Mouse (Mus musculus) layer of hippocampus, adult 9-10 months (tissue): ENCODE data around the gene Chchd1.
A peak's percentile ranks its signal among the peaks of the same experiment; 100 is the strongest.

Experiments
- DNase-seq: peaks from one replicate; pipeline ENCODE4 v3.0.0; 2022; ENCODE audit warnings: low spot score

The Chchd1 gene

DNA sequence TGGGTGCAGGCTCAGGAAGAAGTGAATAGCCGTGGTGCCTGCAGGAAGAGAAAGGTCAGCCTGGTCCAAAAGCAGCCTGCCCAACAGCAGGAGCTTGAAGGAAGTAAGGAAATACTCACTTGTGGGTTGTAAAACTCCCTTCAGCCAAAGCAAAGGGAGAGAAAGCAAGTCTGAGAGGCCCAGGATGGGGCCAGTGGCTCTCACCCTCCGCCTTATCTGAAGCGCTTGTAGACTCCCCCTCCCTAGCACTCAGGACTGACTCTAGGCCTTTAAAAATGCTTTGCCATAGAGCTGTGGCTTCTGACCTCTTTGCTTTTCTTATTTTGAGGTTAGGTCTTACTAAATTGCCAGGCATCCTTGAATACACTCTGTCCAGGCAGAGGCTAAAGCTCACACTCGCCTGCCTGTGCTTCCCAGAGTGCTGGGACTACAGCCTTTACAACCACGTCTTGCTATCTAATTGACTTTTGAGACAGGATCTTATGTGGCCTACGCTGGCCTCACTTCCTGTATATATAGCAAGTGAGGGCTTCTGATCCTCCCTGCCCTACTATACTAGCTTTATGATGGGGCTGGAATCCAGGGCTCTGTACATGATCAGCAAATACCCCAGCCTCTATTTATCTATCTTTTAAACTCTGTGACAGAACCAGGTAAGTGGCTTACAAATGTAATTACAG lies 23.0 kb downstream of the Chchd1 start:
- no peak for DNase-seq

DNA sequence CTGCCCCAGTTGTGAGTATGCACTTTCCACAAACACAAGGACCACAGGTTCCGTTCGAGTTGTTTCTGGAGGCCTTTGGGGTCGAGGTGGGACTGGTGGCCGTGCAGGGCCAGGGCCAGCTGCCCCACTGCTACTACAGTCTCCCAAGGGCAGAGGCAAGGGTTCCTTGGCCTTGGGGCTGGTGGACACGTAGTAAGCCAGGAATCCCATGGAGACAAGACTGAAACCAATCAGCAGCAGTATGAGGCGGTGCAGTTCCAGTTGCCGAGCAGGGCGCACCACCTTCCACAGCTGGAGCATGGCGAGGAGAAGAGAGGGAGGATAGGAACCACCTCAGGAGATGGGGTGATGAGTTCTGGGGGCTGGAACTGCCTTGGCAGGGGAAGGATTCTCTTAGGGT lies 27.1 kb downstream of the Chchd1 start:
- no peak for DNase-seq

DNA sequence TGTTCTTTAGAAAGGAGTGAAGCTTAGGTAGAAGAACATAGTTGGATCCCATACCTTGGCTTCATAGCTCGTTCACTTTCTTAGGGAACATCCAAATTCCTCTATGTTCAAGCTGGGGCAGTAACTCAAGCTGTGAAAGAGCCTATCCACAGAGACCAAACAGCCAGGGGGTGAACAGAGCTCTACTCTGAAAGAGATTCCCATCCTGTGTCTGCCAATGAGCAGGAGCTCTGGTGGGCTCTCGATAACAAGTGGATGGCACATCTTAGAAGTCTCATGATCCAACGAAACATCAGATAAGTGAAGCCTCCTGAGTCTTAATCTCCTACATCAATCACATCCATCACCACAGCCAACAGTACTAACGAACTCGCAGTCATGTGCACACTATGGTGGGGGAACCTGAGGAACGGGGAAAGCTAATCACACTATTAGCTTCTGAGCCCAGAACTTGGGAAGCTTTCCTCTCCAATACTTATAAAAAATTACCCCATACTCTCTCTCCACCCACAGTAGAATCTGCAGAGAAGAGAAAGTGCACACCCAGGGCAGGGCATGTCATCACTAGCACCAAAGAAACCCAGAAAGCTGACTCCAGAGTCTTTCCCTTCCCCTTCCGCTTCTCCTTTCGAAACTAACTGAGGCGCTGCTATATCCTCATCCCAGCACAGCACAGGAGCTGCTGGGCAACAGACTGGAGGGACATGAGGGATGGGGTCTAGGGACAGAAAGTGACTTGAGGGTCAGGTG lies 28.2 kb downstream of the Chchd1 start:
- no peak for DNase-seq

DNA sequence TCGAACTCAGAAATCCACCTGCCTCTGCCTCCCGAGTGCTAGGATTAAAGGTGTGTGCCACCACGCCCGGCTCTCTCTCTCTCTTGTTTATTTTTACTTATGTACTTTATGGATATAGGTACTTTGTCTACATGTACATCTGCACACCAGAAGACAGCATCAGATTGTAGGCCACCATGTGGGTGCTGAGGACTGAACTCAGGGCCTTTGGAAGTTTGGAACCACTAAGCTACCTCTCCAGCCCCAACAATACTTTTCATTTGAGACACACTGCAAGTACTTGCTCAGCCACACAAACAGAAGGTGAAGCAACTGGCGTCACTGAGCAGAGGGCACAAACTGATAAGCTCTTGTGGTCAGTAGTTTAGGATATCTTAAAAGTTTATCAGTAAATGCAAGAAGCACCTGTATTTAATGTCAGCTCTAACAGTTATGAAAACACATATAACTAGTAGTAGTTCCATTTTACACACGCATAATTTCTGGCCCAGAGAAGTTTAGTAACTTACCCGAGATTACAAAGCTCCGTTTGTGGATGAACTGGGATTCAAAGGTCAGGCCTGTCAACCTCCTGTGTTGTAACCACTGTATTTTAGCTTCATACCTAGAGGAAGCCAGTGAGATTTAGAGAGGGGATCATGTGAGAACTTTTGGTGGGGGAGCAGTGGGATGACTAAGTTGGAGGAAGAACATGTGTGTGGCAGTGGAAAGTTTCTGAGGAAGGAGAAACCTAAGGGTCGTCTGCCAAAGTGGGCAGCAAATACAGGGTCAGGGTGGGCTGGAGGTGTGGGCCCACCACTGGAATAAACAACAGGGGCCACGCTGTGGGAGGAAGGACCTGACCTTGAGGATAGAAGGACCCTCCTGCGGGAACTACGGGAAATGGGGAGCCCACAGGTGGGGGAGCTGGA lies 30.5 kb downstream of the Chchd1 start:
- DNase-seq, result no peak

DNA sequence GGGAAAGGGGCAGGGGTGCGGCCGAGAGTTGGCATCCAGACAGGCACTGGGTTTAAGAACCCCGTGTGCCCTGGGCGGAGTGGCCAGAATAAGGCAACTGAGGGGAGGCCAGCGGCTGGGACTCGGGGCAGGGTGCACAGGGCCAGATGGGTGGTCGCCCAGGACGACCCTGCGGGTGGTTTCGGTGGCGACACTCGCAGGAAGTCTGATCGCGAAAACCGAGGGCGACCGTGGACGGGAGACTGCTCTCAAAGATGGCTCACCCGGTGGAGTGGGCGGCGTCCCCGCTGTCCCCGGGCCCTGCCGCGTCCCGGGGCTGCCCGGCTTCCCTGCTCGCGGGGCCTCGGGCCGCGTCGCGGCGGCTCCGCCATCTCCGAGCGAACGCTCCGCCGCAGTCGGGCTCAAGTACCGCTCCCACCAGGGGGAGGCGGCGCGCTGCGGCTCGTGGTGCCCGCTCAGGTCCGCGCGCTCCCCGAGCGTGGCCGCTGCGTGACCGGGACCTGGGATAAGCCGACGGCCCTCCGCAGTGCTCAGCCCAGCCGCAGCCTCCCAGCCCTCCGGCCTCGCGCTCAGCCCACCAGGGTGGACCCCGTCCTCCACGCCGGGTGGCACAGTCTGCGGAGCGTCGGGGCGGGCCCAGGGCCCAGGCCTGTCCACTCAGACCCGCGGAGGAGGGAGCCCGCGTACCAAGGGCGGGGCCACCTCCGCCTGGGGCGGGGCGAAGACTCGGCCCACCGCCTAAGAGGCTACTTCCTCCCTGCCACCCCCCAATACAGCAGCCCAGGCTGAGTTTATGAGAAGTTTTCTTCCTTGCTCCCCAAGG lies 31.4 kb downstream of the Chchd1 start, which contains the start of gene Ndst2:
TSS of gene Ndst2 (minus strand) at position 611 of the 823 bp plus-strand sequence.
- peak; percentile 62 for DNase-seq

DNA sequence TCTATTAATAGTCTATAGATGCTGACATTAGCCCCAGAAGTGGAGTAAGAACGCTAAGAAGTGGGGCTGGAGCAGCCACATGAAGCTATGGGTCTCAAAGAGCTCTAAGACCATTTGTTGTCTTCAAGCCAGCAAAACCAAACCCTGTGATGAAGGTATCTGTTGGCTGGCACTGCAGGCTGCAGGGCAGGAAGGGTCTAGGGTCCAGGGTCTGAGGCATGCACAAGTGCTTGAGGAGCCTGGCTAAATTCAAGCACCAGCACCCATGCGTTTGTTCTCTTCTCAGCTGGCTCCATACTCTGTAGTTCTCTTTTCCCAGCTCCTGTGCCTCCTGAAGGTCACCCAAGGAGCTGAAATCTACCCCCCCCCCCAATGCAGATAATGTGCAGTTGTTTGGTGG lies 32.2 kb downstream of the Chchd1 start:
- no peak for DNase-seq

DNA sequence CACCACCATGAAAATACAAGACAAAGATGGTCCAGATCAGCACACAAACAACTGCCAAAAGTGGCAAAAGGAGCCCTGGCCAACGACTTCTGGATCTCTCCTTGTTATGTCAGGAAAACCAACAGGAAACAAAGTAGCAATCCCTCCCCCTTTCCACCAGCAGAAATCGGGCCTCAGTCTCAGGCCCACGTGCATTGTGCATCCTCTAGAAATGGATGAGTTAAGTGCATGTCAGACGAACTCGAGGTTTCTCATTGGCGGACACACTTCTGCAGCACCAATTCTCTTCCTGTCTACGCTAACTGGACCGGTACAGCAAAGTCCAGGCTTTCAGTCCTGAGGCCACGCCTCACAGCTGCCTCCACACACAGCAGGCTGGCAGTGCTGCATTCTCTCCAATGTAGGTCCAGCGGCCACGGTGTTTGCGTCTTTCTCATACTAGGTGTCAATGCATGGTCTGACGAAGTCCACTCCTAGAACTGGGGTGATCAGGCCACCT lies 33.1 kb downstream of the Chchd1 start:
- DNase-seq, result no peak

DNA sequence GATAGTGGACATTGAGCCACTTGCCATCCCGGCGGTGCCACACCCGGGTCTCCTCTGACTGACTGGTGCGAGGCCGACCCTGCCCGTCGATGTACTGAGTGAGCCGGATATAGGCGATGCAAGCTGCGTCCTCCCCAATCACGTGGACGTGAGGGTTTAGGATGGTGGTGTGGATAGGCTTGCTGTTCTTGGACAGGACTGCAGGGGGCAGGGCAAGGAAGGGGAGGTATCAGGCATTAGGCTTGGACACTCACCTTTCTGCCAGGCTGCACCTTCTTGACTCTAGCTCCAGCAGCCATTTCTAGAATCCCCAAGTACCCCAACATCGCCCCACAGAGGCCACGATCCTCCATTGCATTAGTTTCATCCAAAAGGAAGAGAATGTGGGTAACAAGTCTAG lies 34.5 kb downstream of the Chchd1 start:
- no peak for DNase-seq

DNA sequence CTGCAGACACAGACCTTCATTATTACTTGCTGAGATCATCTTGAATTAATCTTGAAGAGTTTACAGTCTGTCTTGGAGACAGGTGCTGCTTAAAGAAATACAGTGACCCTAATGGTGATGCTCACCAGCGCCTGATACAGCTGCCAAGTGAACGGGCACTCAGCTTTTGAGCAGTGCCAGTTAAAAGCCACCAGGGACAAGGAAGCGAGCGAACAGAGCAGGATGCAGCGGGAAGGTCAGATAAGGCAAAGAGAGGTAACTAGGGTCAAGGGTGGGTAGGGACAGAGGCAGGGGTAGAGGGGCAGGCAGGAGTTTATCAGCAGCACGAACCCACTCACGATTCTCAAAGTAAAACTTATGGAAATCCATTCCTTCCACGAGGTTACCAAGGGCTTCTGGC lies 35.7 kb downstream of the Chchd1 start:
- DNase-seq, result no peak

DNA sequence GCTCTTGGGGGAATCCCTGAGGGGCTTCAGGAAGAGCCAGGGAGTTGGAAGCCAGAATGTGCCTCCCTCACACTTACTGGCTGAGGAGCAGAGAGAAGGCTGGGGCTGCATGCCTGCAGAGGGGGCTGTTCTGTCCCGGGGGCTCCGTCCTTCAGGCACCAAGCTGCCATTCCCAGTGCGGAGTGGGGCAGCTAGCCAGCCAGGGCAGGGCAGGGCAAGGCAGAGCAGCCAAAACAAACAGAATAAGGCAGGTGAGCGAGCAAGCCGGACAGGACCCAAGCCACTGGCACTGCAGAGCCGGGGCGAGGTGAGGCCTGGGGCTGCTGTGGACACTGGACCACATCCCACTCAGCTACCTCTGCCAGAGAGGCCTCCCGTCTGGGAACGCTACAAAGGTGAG lies 38.5 kb downstream of the Chchd1 start:
- DNase-seq, result no peak

DNA sequence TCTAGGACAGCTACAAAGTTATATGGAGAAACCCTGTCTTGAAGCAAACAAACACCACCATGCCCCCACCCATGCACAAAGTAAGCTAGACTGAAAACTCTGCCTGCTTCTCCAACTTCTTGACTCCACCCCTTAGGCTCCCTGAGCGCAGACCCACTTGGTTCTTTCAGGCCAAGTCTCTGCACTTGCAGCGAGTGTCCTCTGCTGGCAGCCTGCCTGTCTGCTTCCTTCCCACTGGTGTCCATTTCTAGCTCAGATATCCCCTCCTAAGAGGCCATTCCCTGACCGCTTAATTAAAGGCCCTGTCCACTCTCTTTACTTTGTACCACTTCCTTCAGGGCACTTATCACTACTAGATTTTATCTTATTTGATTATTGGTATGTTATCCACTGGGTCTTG lies 40.8 kb downstream of the Chchd1 start:
- no peak for DNase-seq

DNA sequence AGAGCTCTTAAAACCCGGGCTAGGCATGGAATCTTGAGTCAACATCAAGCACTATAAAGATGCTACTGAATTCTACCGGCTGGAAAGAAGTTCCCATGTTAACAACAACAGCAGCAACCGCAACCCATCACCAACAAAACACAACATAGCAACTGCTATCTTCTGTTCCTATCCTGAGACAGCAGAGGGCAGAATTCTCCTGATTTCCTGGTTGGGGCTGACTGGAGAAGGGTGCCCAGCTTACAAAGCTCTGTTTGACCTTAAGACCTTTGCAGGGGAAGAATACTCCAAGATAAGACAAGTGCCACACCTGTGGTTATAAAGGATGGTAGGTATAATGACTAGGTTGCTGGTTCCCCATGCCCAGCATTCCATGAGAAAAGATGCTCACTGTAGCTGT lies 44.1 kb downstream of the Chchd1 start:
- DNase-seq, result no peak

DNA sequence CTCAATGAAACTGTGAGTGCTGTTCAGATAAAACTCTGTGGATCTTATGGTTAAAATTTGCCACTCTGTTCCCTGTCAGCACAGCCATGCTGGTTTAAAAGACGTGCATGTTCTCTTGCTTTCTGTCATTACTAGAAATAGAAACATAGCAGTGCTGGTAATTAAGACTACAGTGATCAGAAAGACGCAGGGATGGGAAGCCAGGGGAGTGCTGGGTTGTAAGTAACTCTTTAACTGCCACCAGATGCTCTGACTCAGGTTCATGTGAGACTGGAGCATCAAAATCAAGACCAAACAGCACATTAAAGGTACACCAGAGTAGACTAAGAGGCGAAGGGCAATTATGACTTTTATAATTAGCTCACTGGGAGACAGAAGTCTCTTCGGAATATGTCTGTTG lies 45.6 kb downstream of the Chchd1 start:
- no peak for DNase-seq

DNA sequence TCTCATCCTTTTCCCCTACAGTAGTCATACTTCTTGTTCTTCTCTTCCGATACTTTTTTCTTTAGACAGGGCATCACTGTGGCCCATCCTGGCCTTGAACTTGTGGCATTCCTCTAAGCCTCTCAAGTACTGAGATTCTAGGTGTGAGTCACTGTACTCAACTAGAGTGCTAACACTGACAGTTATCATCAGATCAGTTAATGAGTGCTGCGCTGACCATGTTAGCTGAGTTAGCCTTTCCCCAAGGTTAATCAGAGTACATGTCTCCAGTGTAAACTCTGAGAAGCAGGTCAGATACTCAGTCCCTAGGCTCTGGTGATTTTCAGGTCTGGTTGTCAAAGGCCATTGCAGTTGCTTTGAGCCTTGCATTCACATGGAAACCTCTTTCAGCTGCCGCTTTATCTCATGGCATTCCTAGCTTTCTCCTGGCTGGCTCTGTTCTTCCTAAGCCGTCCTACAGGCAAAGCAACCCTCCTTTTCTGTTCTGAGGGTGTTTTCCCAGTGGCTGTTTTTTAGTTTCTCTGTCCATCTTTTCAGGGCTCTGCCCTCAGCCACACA lies 46.8 kb downstream of the Chchd1 start:
- DNase-seq, result no peak

DNA sequence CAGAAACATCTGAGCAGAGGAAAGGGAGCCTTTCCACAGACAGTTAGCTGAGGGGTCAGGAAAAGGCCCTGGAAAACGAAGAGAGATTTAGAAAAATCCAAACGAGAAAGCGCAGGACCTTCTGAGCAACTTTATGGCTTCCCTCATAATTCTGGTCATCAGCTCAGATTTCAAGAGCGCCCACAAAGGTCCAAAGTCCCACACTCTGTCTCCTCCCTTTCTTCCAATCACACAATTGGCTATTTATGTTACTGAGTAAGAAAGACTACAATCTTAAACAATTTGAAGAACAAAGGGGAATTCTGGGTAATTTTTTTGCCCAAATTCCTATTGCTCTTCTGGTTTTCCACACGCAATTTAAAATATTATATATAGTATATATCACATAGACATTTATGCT lies 47.7 kb downstream of the Chchd1 start:
- no peak for DNase-seq

DNA sequence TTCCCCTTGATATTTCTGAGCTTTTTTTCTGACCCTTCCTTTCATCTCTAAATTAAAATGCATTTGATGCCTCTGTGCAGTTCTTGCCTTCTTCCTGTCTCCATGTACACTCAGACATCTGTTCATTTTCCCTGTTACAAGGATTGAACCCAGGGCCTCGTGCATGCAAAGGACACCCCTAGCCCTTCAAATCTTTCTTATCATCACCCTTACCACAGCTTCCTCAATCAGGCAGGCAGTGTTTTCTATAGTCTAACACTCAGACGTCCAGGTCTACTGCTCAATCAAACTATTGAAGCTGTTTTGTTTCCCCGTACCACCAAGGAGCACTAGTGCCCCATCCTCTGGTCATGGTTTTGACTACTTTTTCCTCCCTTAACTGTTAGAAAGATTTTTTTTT lies 51.0 kb downstream of the Chchd1 start:
- DNase-seq, result no peak
